Mouse (Mus musculus): ENCODE results near the gene Lrrc19. TPM values are rescaled to one million over a fixed set of nuclear protein-coding genes. Genes with fewer than 3 reads are reported as not detected.
"Not testable (repeated sequence)": the region's sequence is repeated elsewhere in the genome, so short reads cannot be mapped to it uniquely, and the experiment has no call there.

Lrrc19 gene
- polyA plus RNA-seq (2014; fragmentation: Nextera tagmentation; extraction: Ambion mirVana), result 0.10 and 0.30 TPM in 2 replicates

DNA sequence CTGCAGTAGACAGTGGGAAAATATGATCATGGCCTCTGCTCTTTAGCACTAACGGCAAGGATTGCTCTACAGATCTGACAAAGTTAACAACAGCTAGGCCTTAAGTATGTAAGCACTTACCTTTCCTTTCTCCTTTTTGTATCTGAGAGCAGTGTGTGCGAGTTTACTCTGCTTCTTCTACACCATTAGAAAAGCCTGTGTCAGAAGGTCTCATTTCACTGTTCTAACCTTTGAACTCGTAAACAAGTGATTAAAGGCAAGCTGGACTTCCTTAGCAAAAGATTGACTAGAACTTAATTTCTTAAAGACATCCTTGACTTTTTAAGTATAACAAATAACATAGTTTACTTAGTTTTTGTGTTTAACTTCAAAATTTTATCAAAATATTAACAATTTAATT, at the start of gene Lrrc19:
Gene Lrrc19 (minus strand): TSS at position 225 of the 400 bp plus-strand sequence.
- Histone ChIP-seq H3K4me3 (ENCODE audit: low read depth, low read length) (no peak within 1 kb of the TSS), H3K4me2 (ENCODE audit: low read length) (no peak within 1 kb of the TSS), H3K27ac (ENCODE audit: low read depth, low read length) (no peak within 1 kb of the TSS), H3K27me3 (replicated peaks; ENCODE audit: control insufficient read depth, insufficient read depth, low read length) (no peaks in the 10 kb centered on the region), H3K4me1 (ENCODE audit: control insufficient read depth, insufficient read depth, low read length) (no peaks in the 10 kb centered on the region), H3K9ac (ENCODE audit: low read length) (no peak within 1 kb of the TSS), H3K9me3 (replicated peaks; ENCODE audit: control insufficient read depth, low read length) (no peaks in the 10 kb centered on the region), H3K36me3 (ENCODE audit: control insufficient read depth, insufficient read depth, low read length) (0 out of 2 replicates have a peak, but pooled peaks cover 6% of the 10 kb centered on the region)
- WGBS, result 88% methylated on average over 3 of the region's 3 CpGs
- ATAC-seq (no peak), DNase-seq (ENCODE audit: low spot score) (no peak)

DNA sequence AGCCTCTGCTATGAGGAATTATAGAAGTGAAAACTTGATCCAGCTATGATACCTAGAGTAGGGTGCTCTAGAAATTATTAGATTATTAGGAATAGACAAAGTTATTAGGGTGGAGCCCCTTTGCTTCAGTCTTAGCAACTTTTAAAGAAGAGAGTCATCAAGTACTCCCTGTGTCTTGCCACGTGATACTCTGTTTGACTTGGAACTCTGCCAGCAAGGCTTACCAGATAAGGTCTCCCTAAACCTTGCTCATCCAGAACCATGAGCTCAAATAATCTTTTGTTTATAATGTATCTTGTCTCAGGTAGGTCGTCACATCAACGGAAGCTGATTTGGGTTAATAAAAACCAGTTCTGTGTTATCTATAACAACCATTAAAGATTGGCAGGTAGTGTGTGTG, 46.4 kb upstream of the Lrrc19 start:
- Histone ChIP-seq H3K36me3 (ENCODE audit: control insufficient read depth, insufficient read depth, low read length) (no peaks in the 10 kb centered on the region), H3K27ac (ENCODE audit: low read depth, low read length) (no peak overlapping the region), H3K4me3 (ENCODE audit: low read depth, low read length) (no peak overlapping the region), H3K27me3 (replicated peaks; ENCODE audit: control insufficient read depth, insufficient read depth, low read length) (no peaks in the 10 kb centered on the region), H3K9ac (ENCODE audit: low read length) (no peak overlapping the region), H3K9me3 (replicated peaks; ENCODE audit: control insufficient read depth, low read length) (no peaks in the 10 kb centered on the region), H3K4me1 (ENCODE audit: control insufficient read depth, insufficient read depth, low read length) (no peaks in the 10 kb centered on the region), H3K4me2 (ENCODE audit: low read length) (no peak overlapping the region)
- DNase-seq (ENCODE audit: low spot score) (no peak), ATAC-seq (no peak)
- WGBS, result 91% methylated on average over 3 of the region's 3 CpGs

DNA sequence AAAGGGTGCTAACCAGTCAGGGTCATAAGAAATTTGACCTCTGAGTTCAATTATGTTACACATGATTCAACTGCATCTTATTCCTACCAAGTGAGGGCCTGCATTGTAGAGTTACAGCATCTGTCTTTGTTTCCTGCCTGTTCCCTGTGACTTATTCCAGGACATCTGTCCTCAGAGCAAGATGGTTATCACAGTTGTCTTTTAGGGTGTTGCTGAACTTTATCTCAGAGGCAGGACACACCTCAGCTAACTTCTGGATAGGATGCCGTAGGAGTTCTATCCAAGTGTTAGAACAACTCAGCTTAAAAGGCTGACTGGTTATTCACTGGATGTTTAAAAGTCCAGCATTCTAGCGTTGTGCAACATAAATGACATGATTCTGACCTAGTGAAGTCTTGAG, 42.2 kb upstream of the Lrrc19 start:
- Histone ChIP-seq H3K4me3 (ENCODE audit: low read depth, low read length) (no peak overlapping the region), H3K4me2 (ENCODE audit: low read length) (no peak overlapping the region), H3K9me3 (replicated peaks; ENCODE audit: control insufficient read depth, low read length) (no peaks in the 10 kb centered on the region), H3K27ac (ENCODE audit: low read depth, low read length) (no peak overlapping the region), H3K27me3 (replicated peaks; ENCODE audit: control insufficient read depth, insufficient read depth, low read length) (no peaks in the 10 kb centered on the region), H3K36me3 (ENCODE audit: control insufficient read depth, insufficient read depth, low read length) (peaks cover 12% of the 10 kb centered on the region), H3K4me1 (ENCODE audit: control insufficient read depth, insufficient read depth, low read length) (no peaks in the 10 kb centered on the region), H3K9ac (ENCODE audit: low read length) (no peak overlapping the region)
- ATAC-seq (no peak), DNase-seq (ENCODE audit: low spot score) (no peak)
- 91% methylated on average over 2 of the region's 2 CpGs for WGBS

DNA sequence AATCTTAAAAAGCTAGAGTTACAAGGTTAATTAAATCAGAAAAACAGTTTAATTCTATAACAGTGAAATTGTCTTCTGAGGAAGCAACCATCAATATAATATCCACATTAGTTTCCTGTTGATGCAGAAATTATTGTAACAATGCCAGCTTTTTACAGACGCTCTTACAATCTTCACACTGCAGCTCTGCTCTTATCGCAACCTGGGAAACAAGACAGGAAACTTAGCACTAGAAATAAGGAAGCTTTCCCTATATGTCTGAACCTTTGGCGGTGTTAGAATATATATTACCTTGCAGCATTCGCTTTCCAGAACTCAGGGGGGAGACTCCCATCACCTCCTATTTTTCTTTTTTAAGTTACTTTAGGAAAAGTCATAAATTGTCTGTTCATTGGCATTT, 41.1 kb upstream of the Lrrc19 start:
- DNase-seq (ENCODE audit: low spot score) (no peak), ATAC-seq (no peak)
- H3K36me3 ChIP-seq (ENCODE audit: control insufficient read depth, insufficient read depth, low read length), result peaks cover 18% of the 10 kb centered on the region
- no peaks in the 10 kb centered on the region for H3K9me3 ChIP-seq (replicated peaks; ENCODE audit: control insufficient read depth, low read length)
- no peak overlapping the region for H3K27ac ChIP-seq (ENCODE audit: low read depth, low read length)
- H3K4me3 ChIP-seq (ENCODE audit: low read depth, low read length), result no peak overlapping the region
- WGBS, result 92% methylated on average over 4 of the region's 4 CpGs
- H3K4me2 ChIP-seq (ENCODE audit: low read length), result no peak overlapping the region
- H3K4me1 ChIP-seq (ENCODE audit: control insufficient read depth, insufficient read depth, low read length), result no peaks in the 10 kb centered on the region
- H3K27me3 ChIP-seq (replicated peaks; ENCODE audit: control insufficient read depth, insufficient read depth, low read length), result no peaks in the 10 kb centered on the region
- H3K9ac ChIP-seq (ENCODE audit: low read length), result no peak overlapping the region

DNA sequence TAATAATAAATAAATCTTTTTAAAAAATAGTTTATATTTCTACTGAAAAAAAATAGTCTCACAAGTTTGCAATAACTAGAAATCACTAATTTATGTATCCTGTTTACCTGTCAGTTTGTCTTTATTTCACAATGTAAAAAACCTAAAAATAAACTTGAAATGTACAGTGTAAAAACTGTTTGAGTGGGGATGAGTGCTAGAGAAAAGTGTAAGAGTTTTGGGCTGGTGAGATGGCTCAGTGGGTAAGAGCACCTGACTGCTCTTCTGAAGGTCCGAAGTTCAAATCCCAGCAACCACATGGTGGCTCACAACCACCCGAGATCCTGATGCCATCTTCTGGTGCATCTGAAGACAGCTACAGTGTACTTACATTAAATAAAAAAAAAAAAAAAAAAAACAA, 39.9 kb upstream of the Lrrc19 start:
- H3K4me1 ChIP-seq (ENCODE audit: control insufficient read depth, insufficient read depth, low read length); H3K4me3 ChIP-seq (ENCODE audit: low read depth, low read length); DNase-seq (ENCODE audit: low spot score); ATAC-seq; H3K27me3 ChIP-seq (replicated peaks; ENCODE audit: control insufficient read depth, insufficient read depth, low read length); H3K27ac ChIP-seq (ENCODE audit: low read depth, low read length); H3K9me3 ChIP-seq (replicated peaks; ENCODE audit: control insufficient read depth, low read length); H3K9ac ChIP-seq (ENCODE audit: low read length); H3K4me2 ChIP-seq (ENCODE audit: low read length): not testable (repeated sequence)
- H3K36me3 ChIP-seq (ENCODE audit: control insufficient read depth, insufficient read depth, low read length), result peaks cover 18% of the 10 kb centered on the region
- WGBS, result 89% methylated on average over 2 of the region's 2 CpGs

DNA sequence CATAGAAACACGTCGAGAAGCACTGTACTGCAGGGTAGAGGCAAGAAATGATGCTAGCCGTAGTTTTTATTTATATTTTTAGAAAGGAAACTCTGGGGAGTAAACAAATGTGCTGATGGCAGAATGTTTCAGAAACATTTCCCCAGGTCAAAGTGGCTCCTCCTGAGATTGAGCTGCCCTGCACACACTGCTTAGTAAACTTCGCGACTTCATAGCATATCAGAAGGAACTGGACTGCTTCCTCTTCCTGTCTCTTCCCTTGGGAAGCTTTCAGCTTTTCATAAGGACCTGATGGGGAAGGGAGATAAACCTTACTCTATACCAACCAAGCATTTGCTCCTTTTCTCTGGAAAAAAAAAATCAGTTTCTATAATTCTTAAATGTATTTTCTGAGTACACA, 33.4 kb upstream of the Lrrc19 start:
- DNase-seq (ENCODE audit: low spot score), result no peak
- Histone ChIP-seq H3K9me3 (replicated peaks; ENCODE audit: control insufficient read depth, low read length) (no peaks in the 10 kb centered on the region), H3K27me3 (replicated peaks; ENCODE audit: control insufficient read depth, insufficient read depth, low read length) (no peaks in the 10 kb centered on the region), H3K36me3 (ENCODE audit: control insufficient read depth, insufficient read depth, low read length) (peaks cover 40% of the 10 kb centered on the region), H3K4me1 (ENCODE audit: control insufficient read depth, insufficient read depth, low read length) (no peaks in the 10 kb centered on the region), H3K4me3 (ENCODE audit: low read depth, low read length) (no peak overlapping the region), H3K27ac (ENCODE audit: low read depth, low read length) (no peak overlapping the region), H3K9ac (ENCODE audit: low read length) (no peak overlapping the region), H3K4me2 (ENCODE audit: low read length) (no peak overlapping the region)
- ATAC-seq, result no peak
- WGBS, result 94% methylated on average over 5 of the region's 5 CpGs

DNA sequence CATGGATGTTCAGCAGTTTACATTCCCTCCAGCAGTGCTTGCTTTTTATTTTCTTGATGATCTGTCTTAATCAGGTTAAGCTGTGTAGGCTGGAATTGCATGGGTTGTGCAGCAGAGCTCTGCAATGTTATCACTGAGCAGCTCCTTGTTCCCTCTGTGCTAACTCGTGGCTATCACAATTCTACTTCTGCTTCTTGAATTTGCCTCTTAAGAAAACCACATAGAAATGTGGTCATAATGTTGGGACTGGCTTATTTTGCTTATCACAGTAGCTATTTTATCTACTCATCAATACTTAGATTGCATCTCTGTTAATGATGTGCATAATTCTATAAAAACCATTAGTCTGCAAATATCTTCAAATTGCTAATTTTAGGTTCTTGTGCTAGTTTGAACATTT, 32.1 kb upstream of the Lrrc19 start:
- Histone ChIP-seq H3K4me2 (ENCODE audit: low read length) (no peak overlapping the region), H3K27me3 (replicated peaks; ENCODE audit: control insufficient read depth, insufficient read depth, low read length) (no peaks in the 10 kb centered on the region), H3K9me3 (replicated peaks; ENCODE audit: control insufficient read depth, low read length) (no peaks in the 10 kb centered on the region), H3K4me1 (ENCODE audit: control insufficient read depth, insufficient read depth, low read length) (no peaks in the 10 kb centered on the region), H3K4me3 (ENCODE audit: low read depth, low read length) (no peak overlapping the region), H3K36me3 (ENCODE audit: control insufficient read depth, insufficient read depth, low read length) (peaks cover 31% of the 10 kb centered on the region), H3K27ac (ENCODE audit: low read depth, low read length) (no peak overlapping the region), H3K9ac (ENCODE audit: low read length) (no peak overlapping the region)
- DNase-seq (ENCODE audit: low spot score) (no peak), ATAC-seq (no peak)
- WGBS, result 78% methylated on average over 1 of the region's 1 CpGs

DNA sequence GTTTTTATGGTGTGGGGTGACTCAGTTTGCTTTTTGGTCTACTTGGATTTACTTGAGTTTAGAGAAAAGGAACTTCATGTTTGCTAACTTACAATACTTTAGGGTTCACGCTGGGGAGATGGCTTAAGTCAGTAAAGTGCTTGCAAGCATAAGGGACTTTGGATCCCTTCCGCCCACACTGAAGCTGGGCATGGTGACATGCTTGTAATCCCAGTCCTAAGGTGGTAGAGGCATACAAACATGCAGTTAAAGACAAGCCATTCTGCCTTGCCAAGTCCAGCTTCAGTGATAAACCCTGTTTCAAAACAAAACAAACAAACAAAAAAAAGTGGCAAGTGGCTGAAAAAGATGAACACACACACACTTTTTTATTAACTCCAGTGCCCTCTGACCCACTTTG, 31.2 kb upstream of the Lrrc19 start:
- WGBS, result 91% methylated on average over 2 of the region's 2 CpGs
- H3K4me3 ChIP-seq (ENCODE audit: low read depth, low read length), result no peak overlapping the region
- no peak overlapping the region for H3K4me2 ChIP-seq (ENCODE audit: low read length)
- no peak overlapping the region for H3K27ac ChIP-seq (ENCODE audit: low read depth, low read length)
- no peaks in the 10 kb centered on the region for H3K4me1 ChIP-seq (ENCODE audit: control insufficient read depth, insufficient read depth, low read length)
- peaks cover 27% of the 10 kb centered on the region for H3K36me3 ChIP-seq (ENCODE audit: control insufficient read depth, insufficient read depth, low read length)
- no peaks in the 10 kb centered on the region for H3K9me3 ChIP-seq (replicated peaks; ENCODE audit: control insufficient read depth, low read length)
- DNase-seq (ENCODE audit: low spot score) (no peak), ATAC-seq (no peak)
- no peak overlapping the region for H3K9ac ChIP-seq (ENCODE audit: low read length)
- H3K27me3 ChIP-seq (replicated peaks; ENCODE audit: control insufficient read depth, insufficient read depth, low read length), result no peaks in the 10 kb centered on the region

DNA sequence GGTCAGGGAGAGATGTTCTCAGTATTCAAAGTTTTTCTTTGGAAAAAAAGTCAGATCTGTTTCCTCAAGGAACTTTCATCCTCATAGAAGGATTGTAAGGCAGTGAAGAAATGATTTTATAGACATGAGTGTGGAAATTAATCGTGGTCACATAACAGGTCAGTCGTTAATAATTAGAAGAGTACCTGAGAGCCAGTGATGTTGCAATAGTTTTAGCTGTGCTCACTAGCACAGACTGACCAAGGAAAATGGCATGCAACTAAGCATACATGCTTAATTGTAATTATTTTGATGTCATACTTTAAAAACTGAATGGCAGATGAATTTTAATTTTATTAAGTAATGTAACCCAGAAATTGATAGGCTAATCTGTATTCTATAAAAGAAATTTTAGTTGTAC, 30.7 kb upstream of the Lrrc19 start:
- DNase-seq (ENCODE audit: low spot score) (no peak), ATAC-seq (no peak)
- Histone ChIP-seq H3K9ac (ENCODE audit: low read length) (no peak overlapping the region), H3K27me3 (replicated peaks; ENCODE audit: control insufficient read depth, insufficient read depth, low read length) (no peaks in the 10 kb centered on the region), H3K27ac (ENCODE audit: low read depth, low read length) (no peak overlapping the region), H3K36me3 (ENCODE audit: control insufficient read depth, insufficient read depth, low read length) (peaks cover 27% of the 10 kb centered on the region), H3K4me1 (ENCODE audit: control insufficient read depth, insufficient read depth, low read length) (no peaks in the 10 kb centered on the region), H3K9me3 (replicated peaks; ENCODE audit: control insufficient read depth, low read length) (no peaks in the 10 kb centered on the region), H3K4me3 (ENCODE audit: low read depth, low read length) (no peak overlapping the region), H3K4me2 (ENCODE audit: low read length) (no peak overlapping the region)
- 95% methylated on average over 2 of the region's 2 CpGs for WGBS

Measured in forebrain, embryonic 14.5 days (tissue).